Mouse (Mus musculus): ENCODE data around the gene Rplp2. TPM values are rescaled to one million over a fixed set of nuclear protein-coding genes. Genes with fewer than 3 reads are reported as not detected.
"Not testable (repeated sequence)": the region's sequence is repeated elsewhere in the genome, so short reads cannot be mapped to it uniquely, and the experiment has no call there.

Gene Rplp2
- polyA plus RNA-seq (2012): 584 and 1,051 TPM in 2 replicates

DNA sequence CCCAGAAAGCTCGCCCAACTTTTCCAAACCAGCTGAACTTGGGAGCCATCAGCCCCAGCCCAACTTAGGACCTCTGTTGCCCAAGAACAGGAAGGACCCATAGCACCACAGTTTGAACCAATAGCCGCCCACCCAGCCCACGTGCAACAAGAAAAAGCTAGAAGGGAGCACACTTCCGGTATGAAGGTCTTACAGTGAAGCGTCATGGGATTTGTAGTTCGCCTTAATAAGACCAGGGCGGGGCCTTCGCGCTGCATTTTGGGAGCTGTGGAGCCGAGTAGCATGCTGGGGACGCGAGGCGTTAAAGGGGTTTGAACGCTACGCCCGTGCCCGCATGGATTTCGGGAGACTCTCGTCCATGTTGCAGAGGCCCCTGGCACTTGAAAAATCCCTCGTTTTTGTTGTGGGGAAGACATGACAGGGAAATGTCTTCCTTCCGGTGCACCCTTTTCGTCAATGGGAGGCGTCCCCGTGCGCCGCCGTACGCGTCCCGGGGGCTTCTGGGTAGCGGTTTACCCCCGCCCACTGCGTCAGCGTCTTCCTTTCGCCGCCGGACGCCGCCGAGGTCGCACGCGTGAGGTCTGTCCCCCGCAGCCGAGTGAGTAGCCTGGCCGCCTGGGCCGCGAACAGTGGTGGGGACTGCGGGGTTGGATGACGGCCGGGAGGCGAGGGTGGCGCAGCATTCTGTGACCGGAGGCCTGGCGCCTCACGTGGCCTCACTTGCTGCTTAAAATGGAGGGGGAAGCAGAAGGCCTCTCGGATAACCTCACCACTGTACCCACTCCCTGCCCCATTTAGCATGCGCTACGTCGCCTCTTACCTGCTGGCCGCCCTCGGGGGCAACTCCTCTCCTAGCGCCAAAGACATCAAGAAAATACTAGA lies at the start of gene Rplp2:
Gene Rplp2 (plus strand): TSS at position 261 of the 882 bp plus-strand sequence.
- H3K4me1 ChIP-seq (ENCODE audit: control insufficient read depth): peaks cover 76% of the 10 kb centered on the region
- peaks cover 50% of the 10 kb centered on the region for H3K36me3 ChIP-seq (ENCODE audit: control insufficient read depth)
- no peaks in the 10 kb centered on the region for H3K9me3 ChIP-seq (ENCODE audit: control insufficient read depth, low read length)
- H3K27me3 ChIP-seq (ENCODE audit: control insufficient read depth): no peaks in the 10 kb centered on the region
- peak within 1 kb of the TSS; percentile 68 for H3K4me3 ChIP-seq (replicated peaks)
- TF ChIP-seq TAL1 (IDR thresholded peaks at IDR 0.05; ENCODE audit: low read length): no peak

DNA sequence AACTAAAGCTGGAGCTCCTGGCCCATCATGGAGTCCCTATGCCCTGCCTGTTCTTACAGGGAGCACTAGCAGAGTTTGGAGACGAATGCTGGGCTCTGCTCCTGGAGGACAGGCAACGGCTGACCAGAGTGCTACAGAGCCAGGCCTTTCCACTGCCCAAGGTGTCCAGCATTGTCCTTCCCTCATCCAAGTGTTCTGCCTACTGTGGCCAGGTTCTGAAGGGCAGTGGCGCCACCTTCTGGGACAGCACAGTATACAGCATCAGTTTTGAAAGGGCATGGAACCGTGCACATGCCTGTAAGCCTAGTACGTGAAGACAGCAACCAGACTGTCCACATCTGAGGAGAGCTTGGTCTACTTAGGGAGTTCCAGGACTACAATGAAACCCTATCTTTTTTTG lies 43.9 kb upstream of the Rplp2 start:
- peaks cover 2% of the 10 kb centered on the region for H3K4me1 ChIP-seq (ENCODE audit: control insufficient read depth)
- H3K9me3 ChIP-seq (ENCODE audit: control insufficient read depth, low read length): peaks cover 7% of the 10 kb centered on the region
- no peaks in the 10 kb centered on the region; the same call in 1 of the 2 replicates for H3K27me3 ChIP-seq (ENCODE audit: control insufficient read depth)
- peaks cover 88% of the 10 kb centered on the region for H3K36me3 ChIP-seq (ENCODE audit: control insufficient read depth)
- TF ChIP-seq TAL1 (IDR thresholded peaks at IDR 0.05; ENCODE audit: low read length) (no peak), GATA1 (IDR thresholded peaks at IDR 0.05; ENCODE audit: low read length) (no peak)
- H3K4me3 ChIP-seq (replicated peaks): no peak overlapping the region

DNA sequence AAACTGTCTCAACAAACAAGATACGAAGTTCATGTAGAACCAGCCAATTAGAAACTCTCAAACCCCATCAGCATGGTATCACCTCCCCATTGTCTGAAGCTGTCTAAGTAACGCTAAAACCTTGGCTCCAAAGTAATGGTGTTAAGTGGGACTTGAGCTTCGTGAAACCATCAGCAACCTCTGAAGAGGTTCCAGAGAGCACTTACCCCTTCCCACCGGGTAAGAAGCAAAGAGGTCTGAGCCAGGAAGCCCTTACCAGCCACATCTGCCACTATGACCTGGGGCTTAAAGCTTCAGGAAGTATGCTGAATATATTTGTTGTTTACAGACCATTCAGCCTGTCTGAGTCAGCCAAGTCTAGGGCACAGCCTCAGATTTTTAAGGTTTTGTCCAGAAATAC lies 41.7 kb upstream of the Rplp2 start:
- Histone ChIP-seq H3K27me3 (ENCODE audit: control insufficient read depth) (no peaks in the 10 kb centered on the region; the same call in 1 of the 2 replicates), H3K4me3 (replicated peaks) (no peak overlapping the region), H3K36me3 (ENCODE audit: control insufficient read depth) (peaks cover 87% of the 10 kb centered on the region), H3K9me3 (ENCODE audit: control insufficient read depth, low read length) (peaks cover 7% of the 10 kb centered on the region), H3K4me1 (ENCODE audit: control insufficient read depth) (peaks cover 12% of the 10 kb centered on the region)
- TF ChIP-seq GATA1 (IDR thresholded peaks at IDR 0.05; ENCODE audit: low read length): no peak
- no peak for TF ChIP-seq TAL1 (IDR thresholded peaks at IDR 0.05; ENCODE audit: low read length)

DNA sequence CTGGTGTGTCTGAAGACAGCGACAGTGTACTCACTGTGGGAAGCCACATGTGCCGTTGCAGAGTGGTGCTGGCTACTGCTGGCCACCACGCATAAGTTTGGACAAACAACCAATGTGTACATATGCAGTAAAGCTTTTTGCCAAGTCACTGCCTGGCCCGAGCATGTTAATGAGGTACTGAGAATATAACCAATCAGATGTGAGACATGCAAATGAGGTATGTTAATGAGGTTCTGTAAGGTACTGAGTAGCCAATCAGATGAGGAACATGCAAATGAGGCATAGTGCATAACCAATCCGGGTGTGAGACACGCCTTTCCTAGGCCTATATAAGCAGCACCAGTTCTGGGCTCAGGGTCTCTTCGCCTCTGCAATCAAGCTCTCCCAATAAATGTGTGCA lies 39.5 kb upstream of the Rplp2 start:
- Histone ChIP-seq H3K36me3 (ENCODE audit: control insufficient read depth) (peaks cover 78% of the 10 kb centered on the region), H3K4me1 (ENCODE audit: control insufficient read depth) (peaks cover 18% of the 10 kb centered on the region)
- H3K4me3 ChIP-seq (replicated peaks); H3K9me3 ChIP-seq (ENCODE audit: control insufficient read depth, low read length); H3K27me3 ChIP-seq (ENCODE audit: control insufficient read depth): not testable (repeated sequence)

DNA sequence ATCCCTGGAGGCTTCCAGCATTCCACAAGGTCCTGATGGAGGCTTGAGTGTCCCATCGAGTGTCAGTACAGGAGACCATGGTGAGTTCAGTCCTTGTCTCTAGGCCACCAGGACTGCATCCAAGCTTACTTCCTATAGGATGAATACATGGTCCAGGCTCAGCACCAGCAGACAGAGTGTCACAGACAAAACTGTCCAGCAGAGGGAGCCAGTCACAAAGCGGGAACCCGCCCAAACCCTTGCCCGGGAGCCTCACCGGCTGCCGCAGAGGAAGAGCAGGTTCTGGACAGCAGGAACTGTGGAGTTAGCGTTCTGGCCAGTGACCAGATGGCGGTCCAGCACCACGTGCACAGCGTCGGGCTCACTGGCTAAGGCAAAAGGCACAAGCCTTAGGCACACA lies 38.3 kb upstream of the Rplp2 start:
- Histone ChIP-seq H3K4me3 (replicated peaks) (no peak overlapping the region), H3K9me3 (ENCODE audit: control insufficient read depth, low read length) (peaks cover 7% of the 10 kb centered on the region), H3K4me1 (ENCODE audit: control insufficient read depth) (peaks cover 30% of the 10 kb centered on the region), H3K27me3 (ENCODE audit: control insufficient read depth) (no peaks in the 10 kb centered on the region), H3K36me3 (ENCODE audit: control insufficient read depth) (peaks cover 66% of the 10 kb centered on the region)
- TF ChIP-seq TAL1 (IDR thresholded peaks at IDR 0.05; ENCODE audit: low read length): no peak
- TF ChIP-seq GATA1 (IDR thresholded peaks at IDR 0.05; ENCODE audit: low read length): no peak

DNA sequence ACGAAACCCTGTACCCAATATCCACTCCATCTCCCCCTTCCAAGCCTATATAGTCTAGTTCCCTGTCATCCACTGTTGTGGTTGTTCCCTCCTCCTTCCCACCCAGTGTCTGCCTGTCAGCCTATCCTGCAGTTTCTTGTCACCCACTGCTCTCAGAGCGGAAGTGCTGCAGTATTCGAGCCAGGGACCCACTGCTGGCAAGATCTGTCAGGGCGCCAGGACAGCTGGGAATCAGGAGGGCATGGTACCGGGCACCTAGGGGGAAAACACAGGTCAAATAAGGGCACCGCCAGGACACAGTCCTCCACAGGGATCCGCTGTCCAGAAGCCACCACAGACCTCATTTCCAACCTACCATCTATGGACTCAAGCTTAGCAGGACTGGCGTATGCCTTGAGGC lies 36.5 kb upstream of the Rplp2 start:
- Histone ChIP-seq H3K4me1 (ENCODE audit: control insufficient read depth) (peaks cover 40% of the 10 kb centered on the region), H3K27me3 (ENCODE audit: control insufficient read depth) (no peaks in the 10 kb centered on the region), H3K9me3 (ENCODE audit: control insufficient read depth, low read length) (peaks cover 7% of the 10 kb centered on the region), H3K4me3 (replicated peaks) (no peak overlapping the region), H3K36me3 (ENCODE audit: control insufficient read depth) (peaks cover 50% of the 10 kb centered on the region)
- no peak for TF ChIP-seq GATA1 (IDR thresholded peaks at IDR 0.05; ENCODE audit: low read length)
- no peak for TF ChIP-seq TAL1 (IDR thresholded peaks at IDR 0.05; ENCODE audit: low read length)

DNA sequence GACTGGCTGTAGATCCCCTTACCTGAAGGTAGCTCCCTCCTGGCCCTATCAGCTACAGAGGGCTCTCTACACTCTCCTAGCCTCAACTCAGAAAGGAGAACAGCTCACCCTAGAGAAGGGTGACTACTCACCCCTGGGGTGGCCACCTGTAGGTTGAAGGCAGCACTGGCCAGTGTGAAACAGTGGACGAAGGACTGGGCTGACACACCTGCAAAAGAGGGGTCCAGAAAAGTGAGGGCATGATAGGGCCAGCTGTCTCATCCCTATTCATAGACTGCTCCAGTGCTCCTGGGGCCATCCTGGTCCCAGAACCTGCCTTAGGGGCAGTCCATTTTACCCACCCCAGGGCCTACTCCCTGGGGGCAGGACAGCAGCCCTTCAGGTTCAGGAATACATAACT lies 35.5 kb upstream of the Rplp2 start:
- peaks cover 46% of the 10 kb centered on the region for H3K4me1 ChIP-seq (ENCODE audit: control insufficient read depth)
- TF ChIP-seq TAL1 (IDR thresholded peaks at IDR 0.05; ENCODE audit: low read length): no peak
- TF ChIP-seq GATA1 (IDR thresholded peaks at IDR 0.05; ENCODE audit: low read length): no peak
- H3K4me3 ChIP-seq (replicated peaks): no peak overlapping the region
- peaks cover 43% of the 10 kb centered on the region for H3K36me3 ChIP-seq (ENCODE audit: control insufficient read depth)
- peaks cover 7% of the 10 kb centered on the region for H3K9me3 ChIP-seq (ENCODE audit: control insufficient read depth, low read length)
- H3K27me3 ChIP-seq (ENCODE audit: control insufficient read depth): no peaks in the 10 kb centered on the region

DNA sequence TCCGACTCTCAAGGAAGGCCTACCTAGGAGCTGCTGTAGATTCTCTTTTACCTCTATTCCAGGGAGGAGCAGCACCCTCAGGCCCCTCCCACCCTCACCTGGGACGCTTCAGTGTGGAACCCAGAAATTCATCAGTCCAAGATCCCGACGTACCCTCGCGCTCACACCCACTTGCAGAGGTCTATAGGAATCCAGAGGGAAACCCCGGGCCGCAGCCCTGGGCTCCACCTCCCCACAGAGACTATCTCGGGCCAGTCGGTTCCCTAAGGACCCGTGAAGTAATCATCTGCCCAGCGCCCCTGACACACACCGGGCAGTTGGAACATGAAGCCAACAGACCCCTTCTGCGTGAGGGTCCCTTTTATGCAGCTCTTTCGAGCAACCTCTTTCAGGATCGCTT lies 33.8 kb upstream of the Rplp2 start:
- Histone ChIP-seq H3K9me3 (ENCODE audit: control insufficient read depth, low read length) (no peaks in the 10 kb centered on the region), H3K4me1 (ENCODE audit: control insufficient read depth) (peaks cover 46% of the 10 kb centered on the region), H3K4me3 (replicated peaks) (peak overlapping the region; percentile 81), H3K36me3 (ENCODE audit: control insufficient read depth) (peaks cover 34% of the 10 kb centered on the region), H3K27me3 (ENCODE audit: control insufficient read depth) (no peaks in the 10 kb centered on the region; the same call in 1 of the 2 replicates)
- TF ChIP-seq GATA1 (IDR thresholded peaks at IDR 0.05; ENCODE audit: low read length) (no peak), TAL1 (IDR thresholded peaks at IDR 0.05; ENCODE audit: low read length) (no peak)

DNA sequence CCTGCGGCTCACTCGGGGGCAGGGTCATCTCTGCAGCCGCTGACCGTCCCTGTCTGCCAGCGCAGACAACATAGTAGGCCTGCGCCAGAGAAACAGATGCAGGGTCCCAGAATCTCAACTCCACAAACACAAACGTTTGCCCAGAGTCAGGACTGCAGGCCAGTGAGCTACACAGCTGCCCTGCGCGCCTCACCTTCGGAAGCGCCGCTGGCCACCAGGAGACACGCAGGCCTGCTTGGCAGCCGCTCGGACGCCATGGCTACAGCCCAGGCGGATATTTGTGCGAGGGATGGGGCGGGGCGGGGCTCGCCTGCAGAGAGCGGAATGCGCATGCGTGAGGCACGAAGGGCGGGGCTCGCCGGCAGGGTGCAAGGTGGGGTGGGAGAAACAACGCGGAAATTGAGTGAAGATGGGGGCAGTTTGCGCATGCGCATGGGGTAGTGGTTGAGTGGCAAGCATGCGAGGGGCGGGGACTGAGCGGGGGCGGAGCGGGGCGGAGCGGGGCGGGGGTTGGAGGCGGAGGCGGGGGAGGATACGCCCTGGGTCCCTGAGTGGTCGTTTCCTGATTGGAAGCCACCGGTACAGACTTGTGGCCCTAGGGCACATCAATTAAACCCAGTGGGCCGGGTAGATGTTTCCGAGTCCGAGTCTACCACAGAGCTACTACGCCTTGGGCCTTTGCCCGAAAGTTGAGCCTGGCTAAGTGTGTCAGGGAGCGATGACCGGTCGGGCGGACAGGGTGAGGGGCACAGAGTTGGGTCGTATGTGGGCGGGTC lies 33.2 kb upstream of the Rplp2 start, which contains the start of gene Gatd1:
Gene Gatd1 (minus strand): TSS at position 328 of the 776 bp plus-strand sequence.
- H3K27me3 ChIP-seq (ENCODE audit: control insufficient read depth): peaks cover 4% of the 10 kb centered on the region
- TF ChIP-seq TAL1 (IDR thresholded peaks at IDR 0.05; ENCODE audit: low read length): no peak
- TF ChIP-seq GATA1 (IDR thresholded peaks at IDR 0.05; ENCODE audit: low read length): no peak
- H3K4me1 ChIP-seq (ENCODE audit: control insufficient read depth): peaks cover 40% of the 10 kb centered on the region
- peak within 1 kb of the TSS; percentile 81 for H3K4me3 ChIP-seq (replicated peaks)
- H3K9me3 ChIP-seq (ENCODE audit: control insufficient read depth, low read length): no peaks in the 10 kb centered on the region
- H3K36me3 ChIP-seq (ENCODE audit: control insufficient read depth): peaks cover 27% of the 10 kb centered on the region
